Mouse (Mus musculus) left cerebral cortex, adult 8-10 months (tissue): ENCODE measurements around the gene 0610040J01Rik. TPM values are rescaled to one million over a fixed set of nuclear protein-coding genes. Genes with fewer than 3 reads are reported as not detected.

Source experiments
- DNase-seq, 2 experiments: peaks; one replicate each; pipeline ENCODE4 v3.0.0; 2022; ENCODE audit warnings: low spot score in 2 of 2
- total RNA-seq, 4 experiments: library from RNA; stranded (reverse); gene quantifications; 2 replicates each; pipeline ENCODE4 v1.2.4; 2022

Gene 0610040J01Rik
- total RNA-seq: 1 to 10 TPM; 4.3 to 6.0 (median 4.9) TPM

- peak; percentile 34 to 48 for DNase-seq
Measured at GRCm38 (mm10) chr5:63811819-63812508, at the start of gene 0610040J01Rik. 0610040J01Rik (plus strand) TSS chr5:63812363.

GRCm38 (mm10) chr5:63765886-63766285 is 46.3 kb upstream of the 0610040J01Rik start:
- no peak for DNase-seq

DNA sequence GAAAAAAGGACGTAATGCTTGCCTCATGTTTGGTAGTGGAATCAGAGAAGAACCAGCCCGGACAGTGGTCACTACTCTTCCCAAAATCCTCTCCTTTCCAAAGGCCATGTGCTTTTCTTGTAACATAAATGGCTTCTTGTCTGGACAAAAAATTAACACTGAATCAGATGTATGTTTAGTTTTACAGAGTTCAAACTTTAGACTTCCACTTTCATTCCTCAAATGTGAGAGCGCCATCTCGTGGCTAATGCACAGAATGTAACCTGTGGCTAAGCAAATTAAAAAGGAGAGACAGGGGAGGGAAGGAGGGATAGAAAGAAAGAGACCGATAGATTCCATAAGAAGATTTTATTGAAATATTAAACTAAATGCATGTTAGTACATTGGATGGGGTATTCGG is 45.4 kb upstream of the 0610040J01Rik start:
- DNase-seq: no peak

DNA sequence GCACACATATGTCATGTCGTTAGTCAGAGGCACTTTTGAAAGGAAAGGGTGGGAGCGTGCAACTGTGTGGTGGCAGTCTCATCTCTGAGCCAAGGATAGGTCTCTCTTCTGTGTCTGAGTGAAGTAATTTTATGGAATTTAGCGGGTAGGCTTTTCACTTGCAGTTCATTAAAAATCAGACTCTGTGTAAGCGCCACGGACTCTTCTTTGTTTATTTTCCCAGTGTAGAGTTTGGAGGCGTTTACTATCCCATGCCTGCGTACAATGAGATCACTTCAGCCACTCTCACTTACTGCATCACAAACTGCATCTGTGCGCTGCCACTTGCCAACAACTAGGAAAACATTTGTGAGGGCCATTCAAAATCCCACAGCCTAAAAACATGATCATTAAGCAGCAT is 44.7 kb upstream of the 0610040J01Rik start:
- DNase-seq: peak in 1 of 2 experiments; percentile 19

GRCm38 (mm10) chr5:63768220-63768619 is 43.9 kb upstream of the 0610040J01Rik start:
- DNase-seq: no peak

DNA sequence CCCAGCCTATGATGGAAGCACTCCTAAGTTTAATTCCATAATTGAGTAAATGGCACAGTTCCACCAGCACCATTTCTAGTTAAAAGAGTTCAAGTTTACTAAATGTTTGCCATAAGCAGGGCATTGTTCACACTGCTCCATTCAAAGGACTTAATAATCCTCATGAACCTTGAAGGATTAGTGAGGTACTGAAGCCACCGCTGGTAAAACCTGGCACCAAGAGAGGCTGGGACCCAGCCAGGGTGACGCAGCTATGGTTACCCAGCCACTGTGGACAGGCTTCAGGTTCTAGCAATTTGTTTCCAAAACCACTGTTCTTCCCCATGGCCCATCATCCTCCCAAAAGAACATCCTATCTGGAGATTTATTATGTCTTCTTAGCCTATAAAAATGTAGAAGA is 39.2 kb upstream of the 0610040J01Rik start:
- DNase-seq: no peak

GRCm38 (mm10) chr5:63773603-63774002 is 38.6 kb upstream of the 0610040J01Rik start:
- DNase-seq: no peak

- DNase-seq: no peak
Measured at GRCm38 (mm10) chr5:63788156-63788826, 23.9 kb upstream of the 0610040J01Rik start.

DNA sequence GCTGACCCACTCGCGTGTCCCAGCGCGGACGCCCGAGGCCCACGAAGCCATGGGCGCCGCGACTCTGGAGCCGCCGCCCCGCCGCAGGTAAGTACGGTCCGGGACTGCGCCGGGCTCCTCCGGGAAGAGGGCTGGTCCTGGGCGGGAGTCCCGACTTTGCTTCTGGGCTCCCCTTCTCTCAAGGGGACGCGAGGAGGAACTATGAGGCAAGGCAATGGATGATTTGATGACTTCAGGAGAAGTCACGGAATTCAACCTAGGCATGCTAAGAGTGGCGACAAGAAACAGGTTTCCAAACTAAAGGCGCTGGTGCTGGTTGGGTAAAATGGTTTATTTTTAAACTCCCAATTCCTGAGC is 324 bp downstream of the 0610040J01Rik start:
- no peak for DNase-seq

DNA sequence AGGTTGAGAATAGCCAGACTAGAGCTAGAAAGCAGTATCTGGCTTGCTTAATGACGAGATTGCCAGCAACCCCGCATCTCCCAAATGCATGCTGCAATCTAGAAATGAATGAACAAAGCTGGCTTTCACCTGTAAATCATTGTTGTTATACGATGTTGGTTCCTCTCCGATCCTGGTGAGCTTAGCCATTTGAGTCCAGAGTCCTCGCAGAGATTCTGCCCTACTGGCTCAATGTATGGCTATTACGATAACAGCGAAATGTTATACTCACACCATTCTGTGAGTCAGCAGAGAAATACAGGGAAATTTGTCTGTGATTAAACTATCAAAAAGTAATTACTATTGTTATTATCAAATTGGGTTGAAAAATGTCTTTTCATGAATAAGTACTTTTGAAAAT is 4.5 kb downstream of the 0610040J01Rik start:
- no peak for DNase-seq

GRCm38 (mm10) chr5:63817270-63817669 is 5.1 kb downstream of the 0610040J01Rik start:
- no peak for DNase-seq

GRCm38 (mm10) chr5:63818975-63819374 is 6.8 kb downstream of the 0610040J01Rik start:
- no peak for DNase-seq

DNA sequence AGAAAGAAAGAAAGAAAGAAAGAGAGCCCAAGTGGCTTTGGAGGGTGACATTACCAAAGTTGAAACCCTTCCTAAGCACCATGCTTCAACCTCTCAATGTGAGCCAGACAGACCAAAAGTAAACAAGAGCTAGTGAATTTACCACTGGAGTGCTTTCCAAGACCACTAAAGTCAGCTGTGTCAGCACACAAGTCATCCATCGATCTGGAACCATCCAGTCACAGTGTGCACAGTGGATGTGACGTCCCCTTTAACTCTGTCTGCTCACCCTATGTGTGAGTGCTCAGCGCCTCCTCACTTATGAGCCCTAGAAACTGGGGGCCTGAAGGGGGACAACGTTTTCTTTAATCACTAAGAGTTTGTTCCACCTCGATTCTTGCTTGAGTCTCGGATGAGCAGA is 7.4 kb downstream of the 0610040J01Rik start:
- DNase-seq: no peak

GRCm38 (mm10) chr5:63821176-63821575 is 9.0 kb downstream of the 0610040J01Rik start:
- no peak for DNase-seq

DNA sequence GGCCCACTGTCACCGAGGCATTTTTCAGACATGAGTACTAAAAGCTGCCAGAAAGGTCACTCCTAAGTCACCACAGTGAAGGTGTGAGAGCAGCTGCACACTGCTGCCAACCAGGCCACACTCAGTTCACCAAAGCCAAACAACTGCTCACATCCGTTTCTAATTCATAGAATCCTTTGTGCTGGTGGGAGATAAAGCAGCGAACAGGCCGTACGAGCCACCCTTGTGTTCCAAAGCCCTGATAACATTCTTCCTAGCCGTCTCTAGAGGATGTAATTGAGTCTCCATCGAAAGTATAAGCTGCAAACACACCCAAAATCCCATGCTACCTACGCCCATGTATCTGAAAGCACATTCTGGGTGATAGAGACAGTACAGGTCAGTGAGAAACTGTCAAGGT is 9.7 kb downstream of the 0610040J01Rik start:
- DNase-seq: no peak

- DNase-seq: no peak
Measured at GRCm38 (mm10) chr5:63823362-63824332, 11.5 kb downstream of the 0610040J01Rik start.

- DNase-seq: no peak
Measured at GRCm38 (mm10) chr5:63824599-63825350, 12.6 kb downstream of the 0610040J01Rik start.

- no peak for DNase-seq
Measured at GRCm38 (mm10) chr5:63825881-63826280, 13.7 kb downstream of the 0610040J01Rik start.

DNA sequence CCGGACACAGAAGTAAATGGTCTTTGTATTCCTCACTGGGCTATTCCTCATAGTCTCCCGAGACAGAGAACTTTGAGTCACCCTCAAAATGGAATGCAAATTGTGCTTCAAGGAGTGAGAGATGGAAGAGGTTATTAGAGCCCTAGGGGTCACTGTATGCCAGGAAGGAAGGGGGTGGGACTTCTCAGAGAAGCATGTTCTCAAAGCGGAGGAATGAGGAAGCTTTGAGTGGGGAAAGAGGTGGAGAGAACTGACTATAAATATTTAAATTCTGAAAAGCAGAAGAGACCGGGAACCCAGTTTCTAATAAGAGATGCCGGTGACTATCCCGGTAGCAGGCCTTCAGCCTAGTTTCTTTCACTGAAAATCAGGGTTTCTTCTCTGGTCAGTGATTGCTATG is 14.8 kb downstream of the 0610040J01Rik start:
- no peak for DNase-seq

DNA sequence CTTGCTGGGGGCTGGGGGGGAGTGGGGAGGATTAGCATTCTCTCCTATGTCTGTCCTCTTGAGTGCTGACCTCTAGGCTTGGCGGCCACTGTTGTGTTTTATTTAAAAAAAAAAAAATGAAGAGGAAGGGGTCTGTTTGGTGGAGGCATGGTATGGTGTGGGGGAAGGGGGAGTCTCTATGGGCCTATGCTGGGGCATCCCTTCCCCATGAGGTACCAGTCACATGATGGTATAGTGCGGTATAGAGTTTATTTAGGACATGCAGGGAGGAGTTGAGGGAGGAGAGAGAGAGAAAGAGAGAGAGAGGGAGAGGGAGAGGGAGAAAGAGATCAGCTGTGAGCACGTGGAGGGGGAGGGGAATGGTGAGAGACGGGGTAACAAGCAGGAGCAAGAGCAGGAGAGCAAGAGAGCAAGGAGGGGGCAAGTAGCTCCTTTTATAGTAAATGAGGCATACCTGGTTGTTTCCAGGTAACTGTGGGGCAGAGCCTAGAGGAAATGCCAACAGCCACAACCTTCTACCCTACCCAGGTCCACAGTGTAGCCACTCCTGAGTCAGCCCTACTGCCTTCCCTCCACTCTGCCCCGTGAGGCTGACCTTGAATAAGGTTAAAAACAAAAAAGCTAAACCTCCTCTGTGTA is 15.4 kb downstream of the 0610040J01Rik start:
- DNase-seq: no peak
